Mouse (Mus musculus): ENCODE measurements at regions not wholly inside any gene's neighbourhood (a gene's known extent, or its start where the extent isn't known, plus 50 kb on each side); places are given as distances from the start of the nearest gene placed in this dataset.

DNA sequence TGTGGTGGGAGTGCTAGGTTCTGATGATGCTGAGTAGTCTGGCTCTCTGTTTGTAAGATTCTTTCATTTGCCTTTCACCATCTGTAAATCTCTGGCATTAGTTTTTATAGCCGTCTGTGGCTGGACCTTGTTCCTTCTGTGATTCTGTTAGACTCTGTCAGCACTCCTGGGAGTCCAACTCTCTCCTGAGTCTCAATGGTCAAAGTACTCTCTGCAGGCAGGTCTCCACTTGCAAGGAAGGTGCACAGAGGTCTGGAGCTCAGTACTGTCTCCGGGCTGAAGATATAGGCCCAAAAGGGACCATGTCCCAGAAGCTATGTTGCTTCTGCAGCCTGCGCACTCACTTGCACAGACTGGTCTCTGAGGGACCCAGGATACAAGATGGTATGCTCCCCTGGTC lies 356.3 kb upstream of the Ercc4 start:
- Histone ChIP-seq H3K4me3 (ENCODE audit: control insufficient read depth in 1 of 2, insufficient read depth in 1 of 2, low read depth in 2 of 2, low read length in 2 of 2) (no peak overlapping the region), H3K9me3 (replicated peaks; ENCODE audit: insufficient read depth, low read length) (no peaks in the 10 kb centered on the region), H3K79me2 (ENCODE audit: control insufficient read depth, insufficient read depth, low read length, poor library complexity) (no peaks in the 10 kb centered on the region), H3K4me1 (ENCODE audit: control insufficient read depth in 1 of 2, insufficient read depth in 2 of 2, low read length in 2 of 2) (no peaks in the 10 kb centered on the region), H3K27ac (ENCODE audit: control insufficient read depth, low read depth, low read length) (no peak overlapping the region), H3K9ac (ENCODE audit: control insufficient read depth, low read depth, low read length, poor library complexity, severe bottlenecking) (no peak overlapping the region), H3K27me3 (ENCODE audit: control insufficient read depth in 1 of 2, insufficient read depth in 2 of 2, low read length in 2 of 2) (no peaks in the 10 kb centered on the region), H3K36me3 (ENCODE audit: control insufficient read depth in 1 of 2, insufficient read depth in 2 of 2, low read length in 2 of 2) (no peaks in the 10 kb centered on the region)
- no peak for TF ChIP-seq USF1 (IDR thresholded peaks at IDR 0.05; ENCODE audit: low read depth, low read length)
- no peak for DNase-seq (ENCODE audit: low read depth, low spot score)

DNA sequence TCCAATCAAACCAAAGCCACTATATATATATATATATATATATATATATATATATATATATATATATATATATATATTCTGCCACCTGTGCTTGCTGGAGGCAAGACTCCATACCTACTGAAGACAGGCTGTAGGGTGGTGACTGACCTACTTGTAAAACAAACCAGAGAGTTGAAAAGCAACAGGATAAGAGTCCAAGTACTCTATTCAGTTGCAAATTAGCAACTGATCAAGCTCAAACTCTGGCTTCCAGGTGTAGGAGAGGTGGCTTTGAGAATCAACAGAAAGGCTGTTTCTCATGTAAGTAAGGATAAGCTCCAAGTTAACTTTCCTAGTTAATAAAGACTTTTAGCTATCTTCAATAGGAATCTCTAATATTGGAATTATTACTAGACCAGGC lies 355.1 kb upstream of the Ercc4 start:
- Histone ChIP-seq H3K36me3 (ENCODE audit: control insufficient read depth in 1 of 2, insufficient read depth in 2 of 2, low read length in 2 of 2) (no peaks in the 10 kb centered on the region), H3K4me1 (ENCODE audit: control insufficient read depth in 1 of 2, insufficient read depth in 2 of 2, low read length in 2 of 2) (no peaks in the 10 kb centered on the region), H3K27ac (ENCODE audit: control insufficient read depth, low read depth, low read length) (no peak overlapping the region), H3K79me2 (ENCODE audit: control insufficient read depth, insufficient read depth, low read length, poor library complexity) (no peaks in the 10 kb centered on the region), H3K9me3 (replicated peaks; ENCODE audit: insufficient read depth, low read length) (no peaks in the 10 kb centered on the region), H3K4me3 (ENCODE audit: control insufficient read depth in 1 of 2, insufficient read depth in 1 of 2, low read depth in 2 of 2, low read length in 2 of 2) (no peak overlapping the region), H3K9ac (ENCODE audit: control insufficient read depth, low read depth, low read length, poor library complexity, severe bottlenecking) (no peak overlapping the region), H3K27me3 (ENCODE audit: control insufficient read depth in 1 of 2, insufficient read depth in 2 of 2, low read length in 2 of 2) (no peaks in the 10 kb centered on the region)
- TF ChIP-seq NELFE (IDR thresholded peaks at IDR 0.05; ENCODE audit: low read depth, low read length) (no peak), SMC3 (IDR thresholded peaks at IDR 0.05; ENCODE audit: low read depth, low read length) (no peak), HCFC1 (IDR thresholded peaks at IDR 0.05; ENCODE audit: low read depth, low read length) (no peak), MEF2A (IDR thresholded peaks at IDR 0.05; ENCODE audit: extremely low read depth, insufficient replicate concordance, low read depth, low read length, poor library complexity, severe bottlenecking) (no peak)
- DNase-seq (ENCODE audit: low read depth, low spot score) = no peak

DNA sequence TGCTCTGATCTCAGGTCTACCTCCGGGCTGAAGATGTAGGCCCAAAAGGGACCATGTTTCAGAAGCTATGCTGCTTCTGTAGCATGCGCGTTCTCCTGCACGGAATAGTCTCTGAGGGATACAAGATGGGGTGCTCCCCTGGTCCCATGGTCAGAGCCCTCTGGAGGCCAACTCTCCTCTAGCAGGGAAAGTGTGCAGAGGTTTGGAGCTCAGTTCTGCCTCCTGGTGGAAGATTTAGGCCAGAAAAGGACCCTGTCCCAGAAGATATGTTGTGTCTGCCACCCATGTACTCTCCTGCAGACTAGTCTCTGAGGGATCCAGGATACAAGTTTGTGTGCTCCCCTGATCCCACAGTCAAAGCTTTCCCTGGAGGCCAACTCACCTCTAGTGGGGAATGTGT lies 350.9 kb upstream of the Ercc4 start:
- no peak for TF ChIP-seq TAL1 (IDR thresholded peaks at IDR 0.05; ENCODE audit: low read length)
- no peak for TF ChIP-seq HCFC1 (IDR thresholded peaks at IDR 0.05; ENCODE audit: low read depth, low read length)
- no peak for TF ChIP-seq KAT2A (conservative IDR thresholded peaks at IDR 0.05; ENCODE audit: low read depth, low read length)
- no peak for TF ChIP-seq NELFE (IDR thresholded peaks at IDR 0.05; ENCODE audit: low read depth, low read length)
- no peak for TF ChIP-seq MAX (IDR thresholded peaks at IDR 0.05; ENCODE audit: low read length)
- TF ChIP-seq MYC (IDR thresholded peaks at IDR 0.05; ENCODE audit: low read depth, low read length) = no peak
- no peak for TF ChIP-seq USF2 (IDR thresholded peaks at IDR 0.05; ENCODE audit: borderline replicate concordance in 1 of 2, insufficient read depth in 1 of 2, low read depth in 1 of 2, low read length in 2 of 2)
- no peak for TF ChIP-seq MYB (IDR thresholded peaks at IDR 0.05; ENCODE audit: low read depth, low read length)
- no peak for TF ChIP-seq RAD21 (IDR thresholded peaks at IDR 0.05; ENCODE audit: low read depth, low read length)
- TF ChIP-seq RCOR1 (IDR thresholded peaks at IDR 0.05; ENCODE audit: low read depth, low read length) = no peak
- no peak for TF ChIP-seq NRF1 (IDR thresholded peaks at IDR 0.05; ENCODE audit: insufficient read depth, low read depth, low read length, poor library complexity, severe bottlenecking)
- Histone ChIP-seq H3K36me3 (ENCODE audit: control insufficient read depth in 1 of 2, insufficient read depth in 2 of 2, low read length in 2 of 2) (no peaks in the 10 kb centered on the region), H3K79me2 (ENCODE audit: control insufficient read depth, insufficient read depth, low read length, poor library complexity) (no peaks in the 10 kb centered on the region), H3K4me1 (ENCODE audit: control insufficient read depth in 1 of 2, insufficient read depth in 2 of 2, low read length in 2 of 2) (no peaks in the 10 kb centered on the region), H3K27ac (ENCODE audit: control insufficient read depth, low read depth, low read length) (no peak overlapping the region), H3K9me3 (replicated peaks; ENCODE audit: insufficient read depth, low read length) (no peaks in the 10 kb centered on the region), H3K9ac (ENCODE audit: control insufficient read depth, low read depth, low read length, poor library complexity, severe bottlenecking) (no peak overlapping the region), H3K4me3 (ENCODE audit: control insufficient read depth in 1 of 2, insufficient read depth in 1 of 2, low read depth in 2 of 2, low read length in 2 of 2) (no peak overlapping the region), H3K27me3 (ENCODE audit: control insufficient read depth in 1 of 2, insufficient read depth in 2 of 2, low read length in 2 of 2) (no peaks in the 10 kb centered on the region)
- no peak for DNase-seq (ENCODE audit: low read depth, low spot score)
